Mouse (Mus musculus) cerebellum, postnatal 14 days (tissue): ENCODE results near the gene Ost4.

ENCODE experiments used
- DNase-seq, 2 experiments: peaks; one replicate each; pipeline ENCODE4 v3.0.0; 2021; ENCODE audit warnings: mixed read lengths in 2 of 2

Ost4 gene

DNA sequence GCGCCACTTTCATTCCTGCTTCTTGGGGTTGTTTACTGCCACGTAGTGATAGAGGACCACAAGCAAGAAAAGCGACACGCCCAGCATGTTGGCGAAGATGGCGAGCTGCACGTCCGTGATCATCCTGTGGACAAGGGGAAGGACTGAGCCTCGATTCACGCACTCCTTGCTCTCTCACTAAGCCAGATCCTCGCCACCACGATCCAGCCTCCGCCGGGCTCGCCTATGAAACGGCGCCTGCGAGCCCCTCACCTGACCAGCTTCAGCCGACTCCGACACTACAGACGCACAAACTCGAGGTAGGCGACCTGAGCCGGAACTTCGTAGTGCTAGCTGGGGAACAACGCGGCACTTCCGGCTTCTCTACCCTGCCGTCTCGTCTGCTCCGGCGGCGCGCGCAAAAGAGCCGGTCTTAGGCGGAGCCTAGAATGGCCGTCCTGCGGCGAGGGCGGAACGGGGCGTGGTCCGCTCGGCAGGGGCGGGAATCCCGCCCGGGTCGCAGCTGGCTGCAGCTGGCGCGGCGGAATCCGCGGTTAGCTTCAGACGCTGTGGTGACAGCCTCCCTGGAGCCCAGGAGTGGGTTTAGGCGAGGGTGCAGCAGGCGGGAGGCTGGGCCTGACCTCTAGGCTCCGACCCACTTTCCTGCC is at the start of gene Ost4:
Ost4 (minus strand) TSS at position 376 of the 647 bp plus-strand sequence.
- peak; percentile 93 to 94 for DNase-seq

DNA sequence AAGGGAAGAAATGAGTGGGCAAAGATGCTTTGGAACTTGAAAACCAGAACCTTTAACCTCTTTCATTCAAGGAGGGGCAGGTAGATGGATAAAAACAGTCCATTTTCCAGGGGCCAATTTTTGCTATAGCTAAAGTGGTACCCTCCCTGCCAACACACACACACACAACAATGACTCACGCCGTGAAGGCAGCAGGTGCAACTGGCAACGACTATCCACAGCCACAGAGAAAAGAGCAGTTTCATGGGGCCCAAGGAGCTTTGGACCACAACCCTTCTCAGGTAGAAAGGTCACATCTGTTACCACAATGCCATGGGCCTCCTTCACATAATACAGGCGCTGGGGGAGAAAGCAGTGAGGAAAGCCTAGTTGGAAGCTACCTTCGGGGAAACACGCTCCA is 48.2 kb upstream of the Ost4 start:
- peak in 1 of 2 experiments; percentile 16 for DNase-seq

DNA sequence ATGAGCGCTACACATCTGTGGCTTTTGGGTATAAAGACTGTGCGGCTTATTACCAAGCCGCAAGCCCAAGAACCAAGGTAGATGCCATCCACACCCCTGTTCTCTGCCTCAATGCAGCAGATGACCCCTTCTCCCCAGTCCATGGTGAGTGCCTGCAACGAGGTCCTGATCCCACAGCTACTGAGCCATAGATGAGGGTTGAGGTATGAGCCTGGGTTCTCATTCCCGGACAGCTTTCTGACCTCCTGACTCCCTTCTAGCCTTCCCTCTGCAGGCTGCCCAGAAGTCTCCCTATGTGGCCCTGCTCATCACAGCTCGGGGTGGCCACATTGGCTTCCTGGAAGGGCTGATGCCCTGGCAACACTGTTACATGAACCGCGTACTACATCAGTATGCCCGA is 47.0 kb upstream of the Ost4 start:
- no peak for DNase-seq

DNA sequence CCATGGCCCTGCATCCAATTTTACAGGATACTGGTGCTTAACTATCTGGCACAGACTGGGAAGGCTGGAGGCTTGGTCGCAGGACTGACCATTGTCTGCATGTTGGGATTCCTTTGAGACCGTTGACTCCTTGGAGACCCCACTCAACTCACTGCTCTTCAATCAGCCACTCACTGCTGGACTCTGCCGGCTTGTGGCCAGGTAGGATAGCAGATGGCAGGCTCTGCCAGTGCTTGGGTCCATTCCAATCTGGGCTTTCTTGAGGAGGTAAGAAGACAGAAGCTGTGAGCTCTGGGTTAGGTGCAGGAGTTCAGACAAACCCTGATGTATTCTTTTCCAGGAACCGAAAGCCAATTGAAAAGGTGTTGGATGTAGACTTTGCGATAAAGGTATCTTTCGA is 46.5 kb upstream of the Ost4 start:
- DNase-seq, result peak; percentile 77 to 80

DNA sequence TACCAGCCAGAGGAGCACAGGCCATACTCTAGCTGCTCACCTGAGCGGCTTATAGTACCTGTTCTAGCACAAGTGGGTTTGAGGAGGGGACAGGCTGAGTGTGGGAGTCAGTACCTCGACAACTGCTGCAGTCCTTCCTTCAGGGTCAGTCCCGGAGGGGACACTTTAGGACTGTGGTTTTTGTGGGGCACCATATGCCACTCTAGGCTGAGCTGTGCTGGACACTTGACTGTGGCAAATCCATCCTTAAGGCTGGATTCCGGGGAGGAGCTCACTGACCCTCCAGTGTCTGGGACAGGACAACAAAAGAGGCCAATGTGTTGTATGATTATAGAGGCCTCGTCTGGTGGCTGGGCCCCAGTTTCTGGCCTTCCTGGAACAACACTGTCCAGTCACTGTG is 45.0 kb upstream of the Ost4 start:
- DNase-seq, result no peak

DNA sequence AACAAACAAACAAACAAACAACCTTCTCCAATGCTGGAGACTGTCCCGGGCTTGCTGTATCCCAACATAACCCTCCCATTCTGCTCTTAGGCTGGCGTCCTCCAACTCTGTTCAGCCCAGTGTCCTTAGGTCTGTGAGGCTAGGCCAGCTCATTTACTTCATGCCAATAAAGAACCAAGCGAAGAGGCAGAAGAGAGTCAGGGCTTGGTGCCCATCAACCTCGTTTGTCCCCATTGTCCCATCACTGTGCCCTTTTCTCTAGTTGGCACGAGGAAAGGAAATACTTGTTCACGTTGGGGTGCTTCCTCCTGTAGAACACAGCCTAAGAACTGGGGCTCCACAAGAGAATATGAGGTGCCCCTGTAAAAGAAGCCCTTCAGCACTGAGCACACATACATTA is 44.1 kb upstream of the Ost4 start:
- DNase-seq, result peak in 1 of 2 experiments; percentile 6

DNA sequence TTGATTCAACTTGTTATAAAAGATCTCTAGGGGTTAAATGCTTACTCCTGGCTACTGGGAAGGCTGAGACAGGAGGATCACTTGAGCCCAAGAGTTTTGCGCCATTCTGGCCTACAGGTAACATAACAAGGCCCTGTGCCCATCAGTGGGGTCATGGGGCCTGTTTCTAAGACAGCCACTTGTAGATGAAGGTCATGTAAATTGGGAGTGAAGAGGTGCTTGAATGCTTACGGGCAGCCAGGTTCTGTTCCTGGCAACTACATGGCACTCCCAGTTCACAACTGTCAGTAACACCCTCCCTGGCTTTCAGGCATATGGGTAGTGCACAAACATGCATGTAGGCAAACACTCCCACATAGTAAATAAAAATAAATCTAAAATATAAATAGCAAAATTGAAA is 43.3 kb upstream of the Ost4 start:
- peak in 1 of 2 experiments; percentile 17 for DNase-seq

DNA sequence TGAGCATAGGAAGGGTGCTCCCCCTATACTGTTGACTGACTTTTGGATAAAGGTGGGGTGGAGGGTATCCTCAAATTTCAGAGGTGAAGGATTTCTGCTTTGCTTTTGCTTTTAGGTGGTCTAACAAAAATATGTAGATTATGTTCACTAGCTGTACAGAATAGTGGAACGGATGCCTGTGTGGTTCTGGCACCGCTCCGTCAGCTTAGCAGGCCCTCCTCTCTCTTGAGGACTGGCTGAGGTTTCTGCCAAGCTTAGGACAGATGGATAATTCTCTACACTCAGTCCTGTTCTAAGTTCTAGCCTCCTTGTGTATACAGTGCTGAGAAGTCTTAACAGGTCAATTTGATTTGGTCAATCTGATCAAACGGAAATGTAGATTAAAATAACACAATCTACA is 42.9 kb upstream of the Ost4 start:
- peak; percentile 54 to 55 for DNase-seq

DNA sequence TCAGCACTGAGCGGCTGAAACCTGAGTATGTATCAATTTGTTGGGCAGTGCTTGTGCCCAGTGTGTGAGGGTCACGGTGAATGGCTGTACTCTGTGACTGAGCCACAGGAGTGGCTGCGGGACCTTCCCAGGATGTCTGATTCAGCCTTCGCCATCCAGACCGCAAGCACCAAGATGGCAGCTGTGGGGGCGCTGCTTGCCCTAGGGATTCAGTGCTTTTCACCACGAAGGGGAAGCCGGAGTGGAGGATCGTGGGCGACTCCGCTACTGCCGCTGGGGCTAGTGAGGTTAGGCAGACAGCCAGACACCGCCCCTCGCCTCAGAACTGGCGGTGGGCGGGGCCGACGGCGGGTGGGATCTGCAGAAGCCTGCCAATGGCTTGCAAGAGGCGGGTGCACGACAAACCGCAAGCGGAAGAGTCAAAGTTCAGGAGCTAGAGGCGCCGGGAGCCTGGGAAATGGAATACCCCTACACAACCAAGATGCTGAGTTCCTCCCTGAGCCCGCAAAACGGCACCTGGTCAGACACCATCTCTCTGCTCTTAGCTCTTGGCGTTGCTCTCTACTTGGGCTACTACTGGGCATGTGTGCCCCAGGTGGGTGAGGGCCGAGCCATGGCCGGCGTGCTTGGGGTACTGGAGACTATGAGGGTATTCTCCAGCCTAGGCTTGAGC is 42.2 kb upstream of the Ost4 start:
- DNase-seq, result peak; percentile 91 to 92

DNA sequence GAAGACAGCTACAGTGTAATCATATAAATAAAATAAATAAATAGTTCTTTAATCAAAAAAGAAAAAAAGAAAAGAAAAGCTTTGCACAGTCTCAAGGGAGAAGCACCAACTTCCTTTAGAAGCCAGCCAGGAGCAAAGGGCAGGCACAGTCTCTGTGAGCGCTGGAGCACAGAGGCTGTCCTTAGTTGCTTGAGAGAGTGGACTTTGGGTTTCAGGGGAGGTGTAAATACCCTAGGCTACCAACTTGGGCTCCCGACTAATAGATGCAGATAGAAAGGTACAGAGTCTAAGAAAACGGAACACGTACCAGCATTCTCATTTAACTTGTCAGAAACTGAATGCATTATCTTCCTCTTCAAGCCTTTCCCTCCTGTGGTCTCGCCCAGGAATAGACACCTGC is 41.0 kb upstream of the Ost4 start:
- DNase-seq, result no peak

DNA sequence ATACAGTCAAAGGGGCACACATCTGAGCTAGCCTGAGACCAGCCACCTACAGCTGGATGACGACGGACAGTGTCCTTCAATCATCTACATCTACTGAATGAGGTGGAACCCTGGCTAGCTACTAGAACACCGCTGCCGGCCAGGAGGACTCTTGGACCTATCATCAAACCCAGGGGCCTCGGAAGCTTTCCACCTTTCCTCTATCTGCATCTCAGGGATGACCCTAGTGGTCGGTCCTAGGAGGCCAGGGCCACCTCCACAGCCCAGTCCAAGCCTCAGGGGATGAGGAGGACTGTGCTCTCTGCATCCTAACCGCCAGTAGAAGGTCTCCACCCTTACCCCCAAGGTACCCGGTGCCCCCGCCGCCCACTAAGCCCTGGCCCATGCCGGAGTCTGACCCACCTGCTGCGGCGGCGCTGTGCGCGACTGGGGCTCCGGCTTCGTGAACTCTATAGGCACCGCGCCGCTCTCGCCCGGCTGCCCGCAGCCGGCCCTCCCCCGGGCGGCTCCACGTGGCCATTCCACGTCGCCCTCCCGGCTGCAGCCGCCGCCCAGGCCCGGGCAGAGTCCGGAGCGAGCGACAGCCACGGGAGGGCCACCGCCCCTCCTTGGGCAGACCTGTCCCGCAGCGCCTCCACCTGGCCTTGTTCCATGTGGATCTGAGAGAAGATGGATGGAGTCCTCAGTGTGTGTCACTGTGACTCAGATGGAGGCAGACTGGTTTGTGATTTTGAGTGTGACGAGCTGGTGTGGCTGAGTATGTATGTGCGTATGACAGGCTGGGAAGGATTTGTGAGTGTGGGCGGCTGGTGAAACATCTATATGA is 37.6 kb upstream of the Ost4 start, which contains the start of gene Cgref1:
Cgref1 (minus strand) TSS at position 636 of the 826 bp plus-strand sequence.
- DNase-seq, result peak; percentile 75 to 77

DNA sequence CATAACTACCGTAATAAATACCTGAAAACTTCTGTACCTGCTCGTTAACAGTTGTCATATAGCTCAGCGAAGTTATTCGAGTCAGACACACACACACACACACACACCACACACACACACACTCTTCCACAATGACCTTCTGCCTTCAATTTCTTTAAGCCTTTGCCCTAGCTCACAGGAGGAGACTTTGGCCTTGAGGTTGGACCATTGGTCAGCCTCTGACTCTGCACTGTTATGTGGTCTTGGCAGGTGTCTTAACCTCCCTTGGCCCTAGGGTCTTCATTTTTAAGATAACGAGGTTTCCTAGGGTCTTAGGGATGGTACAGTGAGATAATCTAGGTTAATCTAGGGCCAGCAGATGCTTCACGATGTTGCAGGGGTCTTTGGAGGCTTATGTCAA is 36.8 kb upstream of the Ost4 start:
- DNase-seq, result no peak

DNA sequence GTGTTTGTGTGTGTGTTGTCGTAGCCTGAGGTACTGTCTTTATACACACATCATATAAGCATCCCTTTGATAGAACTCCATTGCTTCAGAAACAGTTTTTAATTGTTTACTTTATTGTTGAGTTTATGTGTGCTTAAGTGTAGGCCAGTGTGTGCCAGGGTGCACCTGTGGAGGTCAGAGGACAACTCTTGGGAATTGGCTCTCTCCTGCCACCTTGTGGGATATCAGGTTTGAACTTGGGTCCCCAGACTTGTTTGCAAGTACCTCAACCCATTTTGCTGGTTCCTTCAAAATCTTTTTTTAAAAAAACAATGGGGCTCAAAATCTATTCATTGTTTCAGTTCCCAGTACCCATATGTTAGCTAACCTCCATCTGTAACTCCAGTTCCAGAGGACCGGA is 35.4 kb upstream of the Ost4 start:
- DNase-seq, result peak in 1 of 2 experiments; percentile 40

DNA sequence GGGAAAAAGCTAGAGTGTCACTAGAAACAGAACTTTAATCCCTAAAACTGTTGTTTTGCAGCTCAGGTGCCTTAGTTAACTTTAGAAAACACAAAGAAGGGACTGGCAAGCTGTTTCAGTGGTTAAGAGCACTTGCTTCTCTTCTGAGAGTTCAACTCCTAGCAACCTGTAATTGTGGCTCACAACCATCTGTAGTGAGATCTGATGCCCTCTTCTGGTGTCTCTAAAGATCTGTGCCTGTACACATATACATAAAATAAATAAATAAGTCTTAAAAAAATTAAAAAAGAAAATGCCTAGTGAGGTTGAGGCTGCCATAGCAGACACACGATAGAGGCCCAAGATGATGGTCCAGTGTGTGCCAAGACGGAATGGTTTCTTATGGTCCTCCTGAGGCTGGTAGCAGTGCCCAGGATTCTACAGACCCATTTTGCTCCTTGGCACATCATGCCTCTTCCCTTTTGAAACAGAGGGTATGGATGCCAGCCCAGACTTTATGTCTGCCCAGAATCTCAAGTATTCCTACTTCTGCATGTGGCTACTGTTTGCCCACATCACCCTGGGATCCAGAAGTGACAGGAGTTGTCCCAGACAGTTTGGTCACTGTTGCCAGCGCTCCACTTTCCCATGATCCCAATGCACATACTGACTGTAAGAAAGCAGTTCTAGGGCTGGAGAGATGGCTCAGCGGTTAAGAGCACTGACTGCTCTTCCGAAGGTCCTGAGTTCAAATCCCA is 27.3 kb upstream of the Ost4 start:
- DNase-seq, result no peak

DNA sequence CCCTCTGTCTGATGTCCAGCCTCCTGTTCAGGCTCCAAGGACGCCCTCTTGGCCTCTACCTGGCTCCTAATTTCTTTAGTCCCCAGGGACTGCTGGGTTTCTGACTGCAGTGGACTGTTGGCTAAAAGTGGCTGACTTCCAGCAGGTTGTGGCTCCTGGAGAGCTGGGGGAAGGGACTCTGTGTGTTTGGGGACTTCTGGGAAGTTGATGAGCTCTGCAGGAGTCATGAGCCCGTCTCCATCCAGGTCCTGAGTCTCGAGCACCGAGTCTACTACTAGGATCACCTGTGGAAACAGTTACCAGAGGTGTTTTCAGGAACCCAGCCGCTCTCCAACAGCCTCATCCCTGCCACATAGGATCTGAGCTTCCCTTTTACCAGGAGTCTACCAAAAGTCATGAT is 26.1 kb upstream of the Ost4 start:
- no peak for DNase-seq

DNA sequence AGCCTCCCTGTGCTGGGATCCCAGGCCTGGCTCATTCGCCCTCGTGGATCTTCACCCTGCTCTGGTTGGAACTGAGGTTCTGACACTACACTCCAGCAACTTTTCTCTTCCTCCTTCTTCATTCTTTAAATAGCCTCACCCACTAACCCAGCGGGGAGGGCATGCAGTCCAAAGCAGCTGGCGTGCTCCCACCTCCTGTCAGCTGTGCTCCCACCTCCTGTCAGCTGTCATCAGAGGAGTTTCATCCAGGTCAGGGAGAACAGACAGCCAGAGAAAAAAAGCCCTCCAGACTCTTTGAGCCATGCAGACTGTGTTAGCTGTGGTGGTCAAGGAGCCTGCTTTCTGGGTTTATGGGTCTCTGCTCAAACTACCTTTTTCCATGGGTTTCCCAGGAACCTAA is 23.8 kb upstream of the Ost4 start:
- DNase-seq, result no peak

DNA sequence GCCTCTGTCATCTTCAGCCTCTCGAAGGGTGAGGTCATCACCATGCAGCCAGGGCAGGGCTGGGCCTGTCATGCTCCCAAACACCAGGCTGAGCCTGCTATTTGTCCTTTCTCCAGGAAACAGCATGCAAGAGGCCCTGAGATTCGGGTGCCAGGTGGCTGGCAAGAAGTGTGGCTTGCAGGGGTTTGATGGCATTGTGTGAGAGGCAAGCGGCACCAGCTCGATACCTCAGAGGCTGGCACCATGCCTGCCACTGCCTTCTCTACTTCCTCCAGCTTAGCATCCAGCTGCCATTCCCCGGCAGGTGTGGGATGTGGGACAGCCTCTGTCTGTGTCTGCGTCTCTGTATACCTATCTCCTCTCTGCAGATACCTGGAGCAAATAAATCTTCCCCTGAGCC is 23.3 kb upstream of the Ost4 start:
- peak; percentile 53 to 59 for DNase-seq

DNA sequence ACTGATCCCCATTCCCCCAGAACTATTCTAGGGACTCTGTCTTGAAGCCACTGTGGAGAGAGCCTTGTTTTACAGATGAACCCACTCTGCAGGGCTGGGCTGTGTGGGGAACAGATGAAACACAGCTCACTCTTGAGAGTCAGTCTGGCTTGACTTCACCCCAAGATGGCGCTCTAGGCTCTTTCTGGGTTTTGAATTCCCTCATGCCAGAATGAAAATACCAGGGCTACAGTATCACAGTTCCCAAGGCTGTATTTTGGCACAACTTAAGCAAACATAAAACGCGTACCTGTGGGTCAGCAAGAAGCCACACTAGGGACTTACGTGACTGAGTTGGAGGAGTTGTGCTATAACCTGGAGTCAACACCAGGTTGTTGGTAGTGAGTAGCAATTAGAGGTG is 22.5 kb upstream of the Ost4 start:
- peak; percentile 90 to 93 for DNase-seq

DNA sequence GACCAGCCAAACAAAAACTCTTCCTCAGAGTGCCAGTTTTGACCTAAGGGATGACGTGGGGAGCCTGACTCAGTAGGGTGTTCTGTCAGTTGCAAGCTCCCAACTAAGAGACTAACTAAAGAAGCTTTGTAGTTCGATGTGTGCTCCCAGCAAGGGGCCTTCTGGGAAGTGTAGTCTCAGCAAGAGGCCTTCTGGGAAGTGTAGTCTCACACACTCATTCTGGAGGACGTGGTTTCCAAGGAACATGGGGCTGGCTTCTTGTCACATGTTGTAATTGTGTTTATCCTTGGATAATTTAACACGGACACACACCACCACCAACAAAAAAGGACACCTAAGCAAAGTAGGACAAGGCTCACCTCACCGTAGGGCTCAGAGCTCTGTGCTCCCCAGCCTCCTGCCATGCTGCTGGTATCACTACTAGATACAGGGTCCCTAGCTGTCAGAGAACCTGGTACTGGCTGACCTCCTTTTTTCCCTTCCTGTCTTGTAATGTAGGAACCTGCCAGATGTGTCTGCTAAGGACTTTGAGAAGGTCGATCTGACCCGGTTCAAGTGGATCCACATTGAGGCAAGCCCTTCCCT is 20.4 kb upstream of the Ost4 start:
- DNase-seq, result peak in 1 of 2 experiments; percentile 52

DNA sequence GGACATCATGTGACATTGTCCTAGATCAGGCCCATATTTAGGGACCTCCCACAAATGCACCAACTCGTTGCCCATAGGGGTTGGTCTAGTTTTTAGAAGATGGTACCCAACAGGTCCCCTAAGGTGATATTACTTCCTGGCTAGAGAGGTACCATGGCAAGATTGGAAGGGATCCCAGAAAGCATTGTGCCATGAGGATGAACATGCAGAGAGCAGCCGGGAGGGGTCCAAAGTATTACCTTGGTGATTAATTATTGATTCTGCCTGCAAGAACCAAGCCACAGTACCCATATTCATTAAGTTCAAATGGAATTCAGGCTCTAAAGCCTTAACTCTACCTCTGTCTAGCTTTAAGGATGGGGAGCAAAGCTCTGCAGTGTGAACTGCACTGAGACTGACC is 18.5 kb upstream of the Ost4 start:
- no peak for DNase-seq

DNA sequence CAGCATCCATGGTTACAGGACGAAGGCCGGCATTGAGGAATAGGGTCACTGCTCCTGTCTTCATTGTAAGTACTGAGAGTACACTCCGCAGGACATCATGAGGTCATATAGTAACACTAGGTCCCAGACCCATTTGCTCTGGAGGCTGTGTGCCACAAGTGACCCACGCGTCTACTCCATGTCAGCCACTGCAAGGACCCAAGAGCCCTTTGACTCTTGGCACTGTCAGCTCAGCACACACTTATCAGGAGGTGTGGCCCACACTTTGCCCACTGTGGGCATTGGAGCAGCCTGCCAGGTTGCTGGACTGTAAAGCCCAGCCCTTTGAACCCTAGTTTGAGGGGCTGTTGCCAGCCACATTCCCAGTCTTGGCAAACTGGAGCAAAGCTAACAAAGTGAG is 17.6 kb upstream of the Ost4 start:
- DNase-seq, result no peak

DNA sequence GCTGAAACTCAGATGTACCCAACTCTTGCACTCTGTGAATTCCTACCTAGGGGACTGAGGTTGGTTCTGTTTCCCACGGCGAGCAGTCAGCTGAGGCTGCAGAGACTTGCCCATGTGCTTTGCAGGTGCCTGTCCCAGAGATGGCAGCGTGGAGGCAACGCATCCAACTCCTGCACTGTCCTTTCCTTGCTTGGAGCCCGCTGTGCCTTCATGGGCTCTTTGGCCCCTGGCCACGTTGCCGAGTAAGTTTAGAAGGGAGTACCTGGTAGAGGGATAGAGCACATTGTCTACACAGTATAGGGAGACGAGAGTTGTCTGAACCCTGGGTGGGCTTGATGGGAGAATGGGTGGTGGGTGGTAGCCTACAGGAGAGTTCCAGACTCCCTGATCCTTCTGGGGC is 17.0 kb upstream of the Ost4 start:
- DNase-seq, result no peak

DNA sequence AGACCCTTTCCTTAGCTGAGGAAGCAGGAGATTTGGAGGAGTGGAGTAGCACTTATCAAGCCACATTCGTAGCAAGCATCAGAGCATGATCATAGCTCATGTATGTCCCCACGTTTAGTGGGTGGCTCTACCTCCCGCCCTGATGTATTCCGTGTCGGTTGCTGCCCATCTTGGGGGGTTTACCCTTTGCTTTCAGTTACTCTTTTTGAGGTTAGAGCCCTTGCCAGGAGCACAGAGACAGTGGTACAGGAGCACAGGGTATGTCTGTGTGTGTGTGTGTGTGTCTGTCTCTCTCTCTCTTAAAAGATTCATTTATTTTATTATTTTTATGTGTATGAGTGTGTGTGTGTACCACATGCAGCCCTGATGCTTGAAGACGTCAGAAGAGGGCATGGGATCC is 15.5 kb upstream of the Ost4 start:
- no peak for DNase-seq
